Mouse (Mus musculus): ENCODE data around the gene Slc35f6. TPM values are rescaled to one million over a fixed set of nuclear protein-coding genes. Genes with fewer than 3 reads are reported as not detected.
"Not testable (repeated sequence)": the region's sequence is repeated elsewhere in the genome, so short reads cannot be mapped to it uniquely, and the experiment has no call there.

The Slc35f6 gene
- polyA plus RNA-seq, 1 experiment, result 33.1 TPM

DNA sequence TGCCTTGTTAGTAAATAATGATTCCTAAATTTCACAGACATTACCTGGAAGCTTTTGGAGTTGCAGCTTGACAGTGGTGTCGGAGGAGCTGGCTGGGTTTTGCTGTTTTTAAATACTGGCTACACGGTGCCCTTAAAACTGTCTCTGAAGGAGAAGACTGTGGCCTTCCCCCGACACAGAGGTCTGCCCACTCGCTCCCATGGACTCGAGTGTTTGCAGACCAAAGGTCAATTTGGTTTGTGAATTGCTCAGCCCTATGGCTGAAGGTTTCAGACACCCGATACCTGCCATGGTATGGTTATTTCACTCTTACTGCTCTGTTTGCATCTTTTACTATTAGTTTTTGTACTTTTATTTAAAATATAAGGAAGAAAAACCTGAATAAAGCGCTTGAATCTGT is 26.3 kb downstream of the Slc35f6 start:
- no peak for TF ChIP-seq CEBPB (IDR thresholded peaks at IDR 0.05; ENCODE audit: insufficient read depth, poor library complexity, severe bottlenecking)
- TF ChIP-seq E2F4 (IDR thresholded peaks at IDR 0.05; ENCODE audit: insufficient read depth), result no peak
- no peak for TF ChIP-seq POLR2AphosphoS2 (IDR thresholded peaks at IDR 0.05; ENCODE audit: insufficient read length, low read depth)
- TF ChIP-seq REST (IDR thresholded peaks at IDR 0.05; ENCODE audit: insufficient read depth, insufficient read length), result no peak
- no peak for TF ChIP-seq TCF3 (IDR thresholded peaks at IDR 0.05; ENCODE audit: insufficient read length, low read depth)
- TF ChIP-seq MAX (IDR thresholded peaks at IDR 0.05; ENCODE audit: low read depth), result no peak
- no peak for TF ChIP-seq SRF (IDR thresholded peaks at IDR 0.05; ENCODE audit: control insufficient read depth, insufficient read length, low read depth)
- TF ChIP-seq TCF12 (IDR thresholded peaks at IDR 0.05; ENCODE audit: insufficient read depth, poor library complexity, severe bottlenecking), result no peak
- no peak for TF ChIP-seq MYOG (IDR thresholded peaks at IDR 0.05; ENCODE audit: control insufficient read depth in 1 of 3, insufficient read depth in 1 of 3, insufficient read length in 2 of 3, low read depth in 2 of 3)
- TF ChIP-seq USF1 (IDR thresholded peaks at IDR 0.05; ENCODE audit: low read depth), result no peak
- TF ChIP-seq MYOD1 (IDR thresholded peaks at IDR 0.05; ENCODE audit: control insufficient read depth in 1 of 3, insufficient read length in 2 of 3, low read depth in 2 of 3), result no peak
- H3K4me3 ChIP-seq, result no peak overlapping the region
- H3K79me2 ChIP-seq (ENCODE audit: control insufficient read depth, insufficient read depth), result peaks cover 18% of the 10 kb centered on the region
- H3K27me3 ChIP-seq (ENCODE audit: control insufficient read depth, insufficient read depth, insufficient read length), result no peaks in the 10 kb centered on the region
- H3ac ChIP-seq (ENCODE audit: control insufficient read depth, insufficient read length), result no peak overlapping the region
- no peak overlapping the region for H3K4me2 ChIP-seq (ENCODE audit: low read depth)
- peaks cover 18% of the 10 kb centered on the region for H3K36me3 ChIP-seq (ENCODE audit: control insufficient read depth, insufficient read depth)

- no peaks in the 10 kb centered on the region for H3K79me2 ChIP-seq (ENCODE audit: control insufficient read depth, insufficient read depth)
- H3K4me3 ChIP-seq, result no peak overlapping the region
- peaks cover 18% of the 10 kb centered on the region for H3K36me3 ChIP-seq (ENCODE audit: control insufficient read depth, insufficient read depth)
- H3K4me2 ChIP-seq (ENCODE audit: low read depth), result no peak overlapping the region
- TF ChIP-seq REST (IDR thresholded peaks at IDR 0.05; ENCODE audit: insufficient read depth, insufficient read length), result no peak
- peak; percentile 75 for TF ChIP-seq POLR2AphosphoS2 (IDR thresholded peaks at IDR 0.05; ENCODE audit: insufficient read length, low read depth)
- H3ac ChIP-seq (ENCODE audit: control insufficient read depth, insufficient read length), result no peak overlapping the region
- no peaks in the 10 kb centered on the region for H3K27me3 ChIP-seq (ENCODE audit: control insufficient read depth, insufficient read depth, insufficient read length)
Observed at GRCm38 (mm10) chr5:30676800-30677199, 29.1 kb downstream of the Slc35f6 start.

DNA sequence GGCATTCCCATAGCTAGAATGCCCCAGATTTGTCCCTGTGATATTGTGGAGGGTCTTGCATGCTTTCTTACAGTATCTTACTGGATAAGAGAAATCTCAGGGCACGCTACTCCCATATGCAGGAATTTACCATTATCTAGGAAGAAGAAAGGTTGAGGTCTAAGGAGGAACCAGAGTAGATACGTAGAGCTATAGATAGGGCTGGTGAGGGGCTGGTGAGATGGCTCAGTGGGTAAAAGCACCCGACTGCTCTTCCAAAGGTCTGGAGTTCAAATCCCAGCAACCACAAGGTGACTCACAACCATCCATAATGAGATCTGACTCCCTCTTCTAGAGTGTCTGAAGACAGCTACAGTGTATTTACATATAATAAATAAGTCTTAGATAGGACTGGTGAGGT is 30.3 kb downstream of the Slc35f6 start:
- H3K4me2 ChIP-seq (ENCODE audit: low read depth); H3K79me2 ChIP-seq (ENCODE audit: control insufficient read depth, insufficient read depth); H3K27me3 ChIP-seq (ENCODE audit: control insufficient read depth, insufficient read depth, insufficient read length); H3K4me3 ChIP-seq; H3ac ChIP-seq (ENCODE audit: control insufficient read depth, insufficient read length): not testable (repeated sequence)
- peaks cover 17% of the 10 kb centered on the region for H3K36me3 ChIP-seq (ENCODE audit: control insufficient read depth, insufficient read depth)

DNA sequence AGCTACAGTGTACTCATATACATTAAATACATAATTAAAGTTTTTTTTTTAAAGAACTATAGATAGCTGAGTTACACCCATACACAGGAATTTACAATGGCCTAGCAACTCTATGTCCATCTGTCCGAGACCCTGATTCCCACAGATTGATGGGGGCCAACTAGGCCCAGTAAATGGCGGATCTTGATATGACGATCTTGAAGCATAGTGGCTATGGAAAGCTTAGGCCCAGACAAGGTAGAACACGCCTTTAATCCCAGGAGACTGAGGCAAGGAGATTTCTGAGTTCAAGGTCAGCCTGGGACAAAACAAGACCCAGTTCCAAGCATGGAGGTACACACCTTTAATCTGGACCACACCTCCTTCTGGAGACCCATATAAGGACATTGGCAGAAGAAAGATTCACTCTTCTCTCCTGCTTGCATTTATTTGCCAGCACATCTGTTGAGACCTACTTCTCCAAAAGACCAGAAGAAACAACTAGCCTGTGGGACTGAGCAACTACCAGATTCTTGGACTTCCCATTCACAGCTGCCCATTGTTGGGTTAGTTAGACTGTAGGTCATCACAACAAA is 31.1 kb downstream of the Slc35f6 start:
- H3K4me2 ChIP-seq (ENCODE audit: low read depth), result no peak overlapping the region
- H3K36me3 ChIP-seq (ENCODE audit: control insufficient read depth, insufficient read depth), result peaks cover 14% of the 10 kb centered on the region
- no peak overlapping the region for H3ac ChIP-seq (ENCODE audit: control insufficient read depth, insufficient read length)
- no peak for TF ChIP-seq REST (IDR thresholded peaks at IDR 0.05; ENCODE audit: insufficient read depth, insufficient read length)
- TF ChIP-seq MYOG (IDR thresholded peaks at IDR 0.05; ENCODE audit: control insufficient read depth in 1 of 3, insufficient read depth in 1 of 3, insufficient read length in 2 of 3, low read depth in 2 of 3), result no peak
- TF ChIP-seq SRF (IDR thresholded peaks at IDR 0.05; ENCODE audit: control insufficient read depth, insufficient read length, low read depth), result no peak
- TF ChIP-seq MAX (IDR thresholded peaks at IDR 0.05; ENCODE audit: low read depth), result no peak
- TF ChIP-seq USF1 (IDR thresholded peaks at IDR 0.05; ENCODE audit: low read depth), result no peak
- no peak overlapping the region for H3K4me3 ChIP-seq
- H3K79me2 ChIP-seq (ENCODE audit: control insufficient read depth, insufficient read depth), result no peaks in the 10 kb centered on the region
- no peaks in the 10 kb centered on the region for H3K27me3 ChIP-seq (ENCODE audit: control insufficient read depth, insufficient read depth, insufficient read length)

GRCm38 (mm10) chr5:30679593-30679992 is 31.9 kb downstream of the Slc35f6 start:
- H3ac ChIP-seq (ENCODE audit: control insufficient read depth, insufficient read length), result no peak overlapping the region
- H3K4me3 ChIP-seq, result no peak overlapping the region
- no peak overlapping the region for H3K4me2 ChIP-seq (ENCODE audit: low read depth)
- TF ChIP-seq TCF3 (IDR thresholded peaks at IDR 0.05; ENCODE audit: insufficient read length, low read depth) (no peak), SRF (IDR thresholded peaks at IDR 0.05; ENCODE audit: control insufficient read depth, insufficient read length, low read depth) (no peak), MYOD1 (IDR thresholded peaks at IDR 0.05; ENCODE audit: control insufficient read depth in 1 of 3, insufficient read length in 2 of 3, low read depth in 2 of 3) (no peak), REST (IDR thresholded peaks at IDR 0.05; ENCODE audit: insufficient read depth, insufficient read length) (no peak), CEBPB (IDR thresholded peaks at IDR 0.05; ENCODE audit: insufficient read depth, poor library complexity, severe bottlenecking) (no peak), TCF12 (IDR thresholded peaks at IDR 0.05; ENCODE audit: insufficient read depth, poor library complexity, severe bottlenecking) (no peak), E2F4 (IDR thresholded peaks at IDR 0.05; ENCODE audit: insufficient read depth) (no peak), MYOG (IDR thresholded peaks at IDR 0.05; ENCODE audit: control insufficient read depth in 1 of 3, insufficient read depth in 1 of 3, insufficient read length in 2 of 3, low read depth in 2 of 3) (no peak), POLR2A (IDR thresholded peaks at IDR 0.05; ENCODE audit: insufficient read length, low read depth) (no peak), USF1 (IDR thresholded peaks at IDR 0.05; ENCODE audit: low read depth) (no peak), MAX (IDR thresholded peaks at IDR 0.05; ENCODE audit: low read depth) (no peak), POLR2AphosphoS2 (IDR thresholded peaks at IDR 0.05; ENCODE audit: insufficient read length, low read depth) (no peak)
- no peaks in the 10 kb centered on the region for H3K79me2 ChIP-seq (ENCODE audit: control insufficient read depth, insufficient read depth)
- H3K36me3 ChIP-seq (ENCODE audit: control insufficient read depth, insufficient read depth), result peaks cover 9% of the 10 kb centered on the region
- no peaks in the 10 kb centered on the region for H3K27me3 ChIP-seq (ENCODE audit: control insufficient read depth, insufficient read depth, insufficient read length)
